Mouse (Mus musculus) embryo, embryonic 10 days (tissue): ENCODE results near the gene Tbc1d23.

ENCODE experiments used
- DNase-seq: peaks from one replicate; pipeline ENCODE4 v3.0.0-alpha.2; 2015; ENCODE audit warnings: low spot score

The Tbc1d23 gene

GRCm38 (mm10) chr16:57162841-57163240, 68.5 kb downstream of the Tbc1d23 start:
- DNase-seq, result no peak

GRCm38 (mm10) chr16:57159835-57160234, 71.5 kb downstream of the Tbc1d23 start:
- no peak for DNase-seq

GRCm38 (mm10) chr16:57157728-57158127, 73.6 kb downstream of the Tbc1d23 start:
- DNase-seq, result no peak

GRCm38 (mm10) chr16:57157076-57157475, 74.2 kb downstream of the Tbc1d23 start:
- DNase-seq, result no peak

GRCm38 (mm10) chr16:57155899-57156298, 75.4 kb downstream of the Tbc1d23 start:
- DNase-seq, result no peak

- no peak for DNase-seq
Measured at GRCm38 (mm10) chr16:57151437-57151836, 79.9 kb downstream of the Tbc1d23 start.

GRCm38 (mm10) chr16:57144741-57145140, 86.6 kb downstream of the Tbc1d23 start:
- no peak for DNase-seq

- DNase-seq, result no peak
Measured at GRCm38 (mm10) chr16:57133611-57134010, 97.7 kb downstream of the Tbc1d23 start.

- no peak for DNase-seq
Measured at GRCm38 (mm10) chr16:57132326-57132725, 99.0 kb downstream of the Tbc1d23 start.

GRCm38 (mm10) chr16:57131544-57131943, 99.8 kb downstream of the Tbc1d23 start:
- peak; percentile 8 for DNase-seq

GRCm38 (mm10) chr16:57130752-57131400, 100.4 kb downstream of the Tbc1d23 start:
- no peak for DNase-seq

GRCm38 (mm10) chr16:57127825-57128224, 103.5 kb downstream of the Tbc1d23 start:
- no peak for DNase-seq

GRCm38 (mm10) chr16:57126268-57126667, 105.0 kb downstream of the Tbc1d23 start:
- no peak for DNase-seq

GRCm38 (mm10) chr16:57122682-57123445, 108.4 kb downstream of the Tbc1d23 start:
- no peak for DNase-seq

GRCm38 (mm10) chr16:57121816-57122415, 109.4 kb downstream of the Tbc1d23 start:
- DNase-seq, result peak; percentile 23

GRCm38 (mm10) chr16:57120913-57121815, 110.1 kb downstream of the Tbc1d23 start, which contains the start of gene Tomm70a:
Tomm70a (plus strand) TSS chr16:57121703.
- peak; percentile 97 for DNase-seq
